Mouse (Mus musculus) neural tube, embryonic 13.5 days (tissue): ENCODE measurements around the gene Clic4. TPM values are rescaled to one million over a fixed set of nuclear protein-coding genes. Genes with fewer than 3 reads are reported as not detected.

Experiments
- ATAC-seq: fragments of 200-750 bp; cut with Nextera tagmentation; 2 replicates; pipeline ENCODE4 v1.8.0; 2017; ENCODE audit warnings: low read depth, mild to moderate bottlenecking, moderate TSS enrichment, moderate library complexity
- H3K27ac ChIP-seq: fragments of 300-500 bp; sonication (generic); replicated peaks from 2 replicates; pipeline ENCODE4 v1.5.1; 2015; ENCODE audit warnings: moderate library complexity, mild to moderate bottlenecking, inconsistent platforms
- H3K27me3 ChIP-seq: fragments of 300-500 bp; sonication (generic); 2 replicates; pipeline ENCODE4 v1.6.1; 2015; ENCODE audit warnings: mild to moderate bottlenecking, inconsistent platforms
- H3K36me3 ChIP-seq: fragments of 300-500 bp; sonication (generic); 2 replicates; pipeline ENCODE4 v1.6.1; 2015; ENCODE audit warnings: mild to moderate bottlenecking, inconsistent platforms
- H3K4me1 ChIP-seq: fragments of 300-500 bp; sonication (generic); replicated peaks from 2 replicates; pipeline ENCODE4 v1.6.1; 2015; ENCODE audit warnings: inconsistent platforms
- H3K4me2 ChIP-seq: fragments of 300-500 bp; sonication (generic); 2 replicates; pipeline ENCODE4 v1.6.1; 2015; ENCODE audit warnings: inconsistent platforms, mild to moderate bottlenecking, moderate library complexity
- H3K4me3 ChIP-seq: fragments of 300-500 bp; sonication (generic); 2 replicates; pipeline ENCODE4 v1.5.1; 2015; ENCODE audit warnings: mild to moderate bottlenecking, inconsistent platforms
- H3K9ac ChIP-seq: fragments of 300-500 bp; sonication (generic); 2 replicates; pipeline ENCODE4 v1.6.1; 2015; ENCODE audit warnings: moderate library complexity, mild to moderate bottlenecking, inconsistent platforms
- H3K9me3 ChIP-seq: fragments of 300-500 bp; sonication (generic); 2 replicates; pipeline ENCODE4 v1.6.1; 2016; ENCODE audit warnings: inconsistent platforms
- WGBS: fragments of 180-500 bp; shearing (Covaris S2); methylation state at CpG from one replicate; pipeline ENCODE4 v1.1.7; 2015; 5-methylcytosine and 5-hydroxymethylcytosine counted together
- polyA plus RNA-seq: library from polyadenylated mRNA; unstranded; fragments of >200 nt; fragmentation: Nextera tagmentation; extraction: Ambion mirVana; gene quantifications from 2 replicates; pipeline ENCODE4 v1.2.1, GENCODE M21; 2015

Gene Clic4
- polyA plus RNA-seq: 76.3 and 84.4 TPM in 2 replicates

GRCm38 (mm10) chr4:135272640-135273306 is at the start of gene Clic4:
Gene Clic4 (minus strand): TSS chr4:135272814.
- peaks cover 46% of the 10 kb centered on the region for H3K4me1 ChIP-seq

GRCm38 (mm10) chr4:135317966-135318365 is 45.4 kb upstream of the Clic4 start:
- no peaks in the 10 kb centered on the region for H3K27me3 ChIP-seq
- H3K36me3 ChIP-seq: peaks cover 77% of the 10 kb centered on the region
- no peak overlapping the region for H3K9ac ChIP-seq
- no peak overlapping the region for H3K27ac ChIP-seq
- 24% methylated on average over 2 of the region's 2 CpGs for WGBS
- peak; percentile 90 for ATAC-seq
- H3K4me2 ChIP-seq: no peak overlapping the region
- H3K9me3 ChIP-seq: no peaks in the 10 kb centered on the region
- H3K4me3 ChIP-seq: no peak overlapping the region
- H3K4me1 ChIP-seq: peaks cover 9% of the 10 kb centered on the region; the same call in 1 of the 2 replicates

More at GRCm38 (mm10) chr4:135272640-135273306, at the start of gene Clic4:
- under 1% methylated on average over 61 of the region's 64 CpGs for WGBS
- H3K27me3 ChIP-seq: peaks cover 14% of the 10 kb centered on the region
- no peaks in the 10 kb centered on the region for H3K36me3 ChIP-seq
- H3K9ac ChIP-seq: peak within 1 kb of the TSS; percentile 91
- peak within 1 kb of the TSS; percentile 68 for H3K4me2 ChIP-seq
- ATAC-seq: peak; percentile 99
- H3K4me3 ChIP-seq: peak within 1 kb of the TSS; percentile 86
- H3K27ac ChIP-seq: peak within 1 kb of the TSS; percentile 97
- no peaks in the 10 kb centered on the region for H3K9me3 ChIP-seq

- Histone ChIP-seq H3K4me2 (no peak overlapping the region), H3K27ac (no peak overlapping the region), H3K4me1 (peaks cover 13% of the 10 kb centered on the region; the same call in 1 of the 2 replicates), H3K9me3 (no peaks in the 10 kb centered on the region), H3K4me3 (no peak overlapping the region), H3K27me3 (no peaks in the 10 kb centered on the region), H3K36me3 (peaks cover 73% of the 10 kb centered on the region), H3K9ac (no peak overlapping the region)
- 80% methylated on average over 4 of the region's 4 CpGs for WGBS
- 0 out of 2 replicates have a peak, but pooled peaks have one; percentile 29 for ATAC-seq
Measured at GRCm38 (mm10) chr4:135317539-135317938, 44.9 kb upstream of the Clic4 start.

- Histone ChIP-seq H3K36me3 (peaks cover 50% of the 10 kb centered on the region), H3K4me3 (no peak overlapping the region), H3K9ac (no peak overlapping the region), H3K4me1 (peaks cover 16% of the 10 kb centered on the region; the same call in 1 of the 2 replicates), H3K27ac (no peak overlapping the region), H3K27me3 (no peaks in the 10 kb centered on the region), H3K9me3 (no peaks in the 10 kb centered on the region), H3K4me2 (no peak overlapping the region)
- ATAC-seq: no peak
- 94% methylated on average over 9 of the region's 9 CpGs for WGBS
Measured at GRCm38 (mm10) chr4:135315287-135315686, 42.7 kb upstream of the Clic4 start.

GRCm38 (mm10) chr4:135314419-135314832 is 41.8 kb upstream of the Clic4 start:
- no peak overlapping the region for H3K27ac ChIP-seq
- no peaks in the 10 kb centered on the region for H3K27me3 ChIP-seq
- 88% methylated on average over 11 of the region's 11 CpGs for WGBS
- ATAC-seq: no peak
- no peak overlapping the region for H3K9ac ChIP-seq
- no peak overlapping the region for H3K4me2 ChIP-seq
- peaks cover 16% of the 10 kb centered on the region; the same call in 1 of the 2 replicates for H3K4me1 ChIP-seq
- H3K36me3 ChIP-seq: peaks cover 42% of the 10 kb centered on the region
- H3K9me3 ChIP-seq: no peaks in the 10 kb centered on the region
- H3K4me3 ChIP-seq: no peak overlapping the region

GRCm38 (mm10) chr4:135313761-135314241 is 41.2 kb upstream of the Clic4 start:
- 83% methylated on average over 9 of the region's 9 CpGs for WGBS
- Histone ChIP-seq H3K4me1 (peaks cover 16% of the 10 kb centered on the region; the same call in 1 of the 2 replicates), H3K9ac (no peak overlapping the region), H3K27me3 (no peaks in the 10 kb centered on the region), H3K4me3 (no peak overlapping the region), H3K9me3 (no peaks in the 10 kb centered on the region), H3K4me2 (no peak overlapping the region), H3K27ac (no peak overlapping the region), H3K36me3 (peaks cover 35% of the 10 kb centered on the region)
- no peak for ATAC-seq

GRCm38 (mm10) chr4:135313111-135313691 is 40.6 kb upstream of the Clic4 start:
- H3K36me3 ChIP-seq: peaks cover 29% of the 10 kb centered on the region
- H3K4me3 ChIP-seq: no peak overlapping the region
- no peaks in the 10 kb centered on the region for H3K27me3 ChIP-seq
- 65% methylated on average over 17 of the region's 17 CpGs for WGBS
- no peak for ATAC-seq
- no peak overlapping the region for H3K4me2 ChIP-seq
- no peaks in the 10 kb centered on the region for H3K9me3 ChIP-seq
- no peak overlapping the region for H3K27ac ChIP-seq
- no peak overlapping the region for H3K9ac ChIP-seq
- peaks cover 16% of the 10 kb centered on the region; the same call in 1 of the 2 replicates for H3K4me1 ChIP-seq

- Histone ChIP-seq H3K27me3 (no peaks in the 10 kb centered on the region), H3K9ac (no peak overlapping the region), H3K27ac (no peak overlapping the region), H3K36me3 (peaks cover 29% of the 10 kb centered on the region), H3K9me3 (no peaks in the 10 kb centered on the region), H3K4me1 (peaks cover 16% of the 10 kb centered on the region; the same call in 1 of the 2 replicates), H3K4me2 (no peak overlapping the region), H3K4me3 (no peak overlapping the region)
- no peak for ATAC-seq
- 55% methylated on average over 4 of the region's 4 CpGs for WGBS
Measured at GRCm38 (mm10) chr4:135312706-135313105, 40.1 kb upstream of the Clic4 start.

GRCm38 (mm10) chr4:135310371-135310770 is 37.8 kb upstream of the Clic4 start:
- Histone ChIP-seq H3K4me3 (no peak overlapping the region), H3K36me3 (peaks cover 12% of the 10 kb centered on the region)
- WGBS: 85% methylated on average over 8 of the region's 8 CpGs

GRCm38 (mm10) chr4:135309726-135310125 is 37.1 kb upstream of the Clic4 start:
- Histone ChIP-seq H3K9me3 (no peaks in the 10 kb centered on the region), H3K4me2 (no peak overlapping the region), H3K27ac (no peak overlapping the region), H3K27me3 (no peaks in the 10 kb centered on the region), H3K9ac (no peak overlapping the region), H3K4me1 (peaks cover 26% of the 10 kb centered on the region), H3K4me3 (no peak overlapping the region), H3K36me3 (peaks cover 5% of the 10 kb centered on the region)
- WGBS: 65% methylated on average over 5 of the region's 5 CpGs
- ATAC-seq: no peak

More at GRCm38 (mm10) chr4:135310371-135310770, 37.8 kb upstream of the Clic4 start:
- H3K27me3 ChIP-seq: no peaks in the 10 kb centered on the region
- H3K4me2 ChIP-seq: no peak overlapping the region
- ATAC-seq: no peak
- peaks cover 26% of the 10 kb centered on the region for H3K4me1 ChIP-seq
- no peaks in the 10 kb centered on the region for H3K9me3 ChIP-seq
- no peak overlapping the region for H3K27ac ChIP-seq
- H3K9ac ChIP-seq: no peak overlapping the region

- Histone ChIP-seq H3K4me2 (no peak overlapping the region), H3K9me3 (no peaks in the 10 kb centered on the region), H3K4me3 (no peak overlapping the region), H3K9ac (no peak overlapping the region), H3K27me3 (no peaks in the 10 kb centered on the region), H3K4me1 (peaks cover 26% of the 10 kb centered on the region), H3K27ac (no peak overlapping the region), H3K36me3 (0 out of 2 replicates have a peak, but pooled peaks cover under 1% of the 10 kb centered on the region)
- 71% methylated on average over 9 of the region's 9 CpGs for WGBS
- no peak for ATAC-seq
Measured at GRCm38 (mm10) chr4:135309112-135309659, 36.6 kb upstream of the Clic4 start.
